9 mouse cellular contexts compared by ENCODE assay signal in the genomic region with DNA sequence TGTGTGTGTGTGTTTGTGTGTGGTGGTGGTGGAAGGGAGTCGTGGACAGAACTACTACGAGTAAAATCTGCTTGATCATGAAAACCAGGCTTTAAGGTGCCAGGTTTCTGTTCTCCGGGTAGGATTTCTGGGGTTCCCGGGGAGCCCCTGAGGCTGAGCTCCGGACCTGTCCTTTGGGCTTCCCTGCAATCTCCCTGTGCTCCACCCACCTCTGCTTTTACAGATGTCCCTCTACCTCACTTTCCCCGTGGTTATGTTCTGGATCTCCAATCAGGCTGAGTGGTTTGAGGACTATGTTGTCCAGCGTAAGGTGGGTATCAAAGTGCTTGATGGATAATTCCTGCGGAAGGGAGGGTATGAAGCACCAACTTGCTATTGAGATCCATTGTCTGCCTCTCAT. TPM values are rescaled to one million over a fixed set of nuclear protein-coding genes. Genes with fewer than 3 reads are reported as not detected.
DNase-seq lines count a peak whose midpoint lies in the region; ATAC-seq and TF ChIP-seq lines count a peak whose summit lies in the region.
"Had no signal": no experiment of that assay in that cellular context is flagged by ENCODE, and none has a peak within 500 bp of the region (broad histone marks: within the 10 kb centered on the region; RNA-seq: fewer than 3 reads in every experiment).

No protein-coding gene starts in this region.

- H3K4me2 ChIP-seq in kidney, embryonic 14.5 days (replicated peaks; ENCODE audit: low read depth, low read length): peak overlapping the region; percentile 65
- no peak overlapping the region; the same call in 1 of the 2 replicates for H3K4me2 ChIP-seq in embryonic facial prominence, embryonic 11.5 days (ENCODE audit: low read depth, low read length)
- H3K4me2 ChIP-seq in hindbrain, postnatal 0 days (ENCODE audit: low read depth, low read length): peak overlapping the region; percentile 86
- peak overlapping the region; percentile 59 for H3K4me2 ChIP-seq in midbrain, postnatal 0 days (ENCODE audit: low read depth, low read length, poor library complexity, severe bottlenecking)

- no peak for DNase-seq in kidney, adult 9 months
- no peak for DNase-seq in embryonic facial prominence, embryonic 11.5 days (ENCODE audit: low spot score)
- no peak for DNase-seq in hindbrain, postnatal 0 days (ENCODE audit: low spot score)
- DNase-seq in midbrain, postnatal 0 days (ENCODE audit: low spot score): no peak
- DNase-seq in left cerebral cortex, adult 18-20 months (ENCODE audit: low spot score in 2 of 2): no peak
- no peak for DNase-seq in adrenal gland, adult 18-20 months (ENCODE audit: low spot score in 2 of 2)
- DNase-seq in right cerebral cortex, postnatal 10 days (ENCODE audit: low spot score in 2 of 2): no peak
- DNase-seq: gastrocnemius, postnatal 10 days had no signal

- peak overlapping the region; percentile 73; the same call in 1 of the 2 replicates for H3K9ac ChIP-seq in kidney, embryonic 14.5 days (ENCODE audit: low read depth, low read length)
- 0 out of 2 replicates have a peak overlapping the region, but pooled peaks have one; percentile 23 for H3K9ac ChIP-seq in embryonic facial prominence, embryonic 11.5 days (replicated peaks; ENCODE audit: low read length)
- peak overlapping the region; percentile 57 for H3K9ac ChIP-seq in hindbrain, postnatal 0 days (replicated peaks; ENCODE audit: low read length)
- H3K9ac ChIP-seq in midbrain, postnatal 0 days (replicated peaks; ENCODE audit: low read length, poor library complexity, severe bottlenecking): peak overlapping the region; percentile 51

- H3K9me3 ChIP-seq in kidney, embryonic 14.5 days (ENCODE audit: control insufficient read depth, low read length): no peaks in the 10 kb centered on the region
- no peaks in the 10 kb centered on the region for H3K9me3 ChIP-seq in embryonic facial prominence, embryonic 11.5 days (replicated peaks; ENCODE audit: control insufficient read depth, low read length)
- H3K9me3 ChIP-seq in hindbrain, postnatal 0 days (ENCODE audit: low read length): no peaks in the 10 kb centered on the region
- no peaks in the 10 kb centered on the region for H3K9me3 ChIP-seq in midbrain, postnatal 0 days (ENCODE audit: low read length)

- ATAC-seq in kidney, embryonic 14.5 days (ENCODE audit: low FRiP score, low TSS enrichment): no peak
- ATAC-seq in embryonic facial prominence, embryonic 11.5 days (replicated peaks; ENCODE audit: insufficient number of reproducible peaks, low FRiP score, low TSS enrichment, low read depth): no peak
- ATAC-seq in hindbrain, postnatal 0 days: no peak
- ATAC-seq in midbrain, postnatal 0 days (ENCODE audit: low FRiP score): no peak

- H3K36me3 ChIP-seq in kidney, embryonic 14.5 days (ENCODE audit: control insufficient read depth, insufficient read depth, low read length): peaks cover 17% of the 10 kb centered on the region; the same call in 1 of the 2 replicates
- no peaks in the 10 kb centered on the region for H3K36me3 ChIP-seq in embryonic facial prominence, embryonic 11.5 days (replicated peaks; ENCODE audit: control insufficient read depth, insufficient read depth, low read depth, low read length)
- peaks cover 10% of the 10 kb centered on the region for H3K36me3 ChIP-seq in hindbrain, postnatal 0 days (ENCODE audit: insufficient read depth, low read length)
- H3K36me3 ChIP-seq in midbrain, postnatal 0 days (ENCODE audit: insufficient read depth, low read length): peaks cover 5% of the 10 kb centered on the region; the same call in 1 of the 2 replicates

- TF ChIP-seq CTCF in hindbrain, postnatal 0 days (IDR thresholded peaks at IDR 0.05; ENCODE audit: low read depth): no peak
- no peak for TF ChIP-seq CTCF in midbrain, postnatal 0 days (IDR thresholded peaks at IDR 0.05)

- peak overlapping the region; percentile 90 for H3K4me3 ChIP-seq in kidney, embryonic 14.5 days (ENCODE audit: low read length)
- H3K4me3 ChIP-seq in embryonic facial prominence, embryonic 11.5 days (ENCODE audit: low read depth, low read length): peak overlapping the region; percentile 84
- peak overlapping the region; percentile 90 for H3K4me3 ChIP-seq in hindbrain, postnatal 0 days (ENCODE audit: low read length)
- peak overlapping the region; percentile 87 for H3K4me3 ChIP-seq in midbrain, postnatal 0 days (ENCODE audit: low read depth, low read length)

- no peaks in the 10 kb centered on the region for H3K27me3 ChIP-seq in kidney, embryonic 14.5 days (ENCODE audit: control insufficient read depth, insufficient read depth, low read length)
- no peaks in the 10 kb centered on the region for H3K27me3 ChIP-seq in embryonic facial prominence, embryonic 11.5 days (ENCODE audit: control insufficient read depth, insufficient read depth, low read length)
- H3K27me3 ChIP-seq in hindbrain, postnatal 0 days (ENCODE audit: insufficient read depth, low read length): no peaks in the 10 kb centered on the region
- no peaks in the 10 kb centered on the region for H3K27me3 ChIP-seq in midbrain, postnatal 0 days (ENCODE audit: insufficient read depth, low read length)

- 0 out of 2 replicates have a peak, but pooled peaks cover 8% of the 10 kb centered on the region for H3K4me1 ChIP-seq in kidney, embryonic 14.5 days (ENCODE audit: control insufficient read depth, insufficient read depth, low read length)
- no peaks in the 10 kb centered on the region for H3K4me1 ChIP-seq in embryonic facial prominence, embryonic 11.5 days (ENCODE audit: control insufficient read depth, insufficient read depth, low read length)
- peaks cover 5% of the 10 kb centered on the region; the same call in 1 of the 2 replicates for H3K4me1 ChIP-seq in hindbrain, postnatal 0 days (ENCODE audit: insufficient read depth, low read length)
- peaks cover 6% of the 10 kb centered on the region; the same call in 1 of the 2 replicates for H3K4me1 ChIP-seq in midbrain, postnatal 0 days (ENCODE audit: insufficient read depth, low read length)

- H3K27ac ChIP-seq in kidney, embryonic 14.5 days (ENCODE audit: low read depth, low read length): no peak overlapping the region
- H3K27ac ChIP-seq in embryonic facial prominence, embryonic 11.5 days (replicated peaks; ENCODE audit: low read depth, low read length): no peak overlapping the region
- no peak overlapping the region for H3K27ac ChIP-seq in hindbrain, postnatal 0 days
- no peak overlapping the region for H3K27ac ChIP-seq in midbrain, postnatal 0 days (ENCODE audit: low read depth, low read length)

- 68% methylated on average over 8 of the region's 8 CpGs for WGBS in kidney, embryonic 14.5 days
- 67% methylated on average over 8 of the region's 8 CpGs for WGBS in embryonic facial prominence, embryonic 11.5 days
- WGBS in hindbrain, postnatal 0 days: 73% methylated on average over 8 of the region's 8 CpGs
- 73% methylated on average over 8 of the region's 8 CpGs for WGBS in midbrain, postnatal 0 days

RNA-seq across cellular contexts. Expression of a gene that starts 0.8 kb away (rescaled TPM):
- polyA plus RNA-seq in kidney, embryonic 14.5 days (2014; fragmentation: Nextera tagmentation; extraction: Ambion mirVana): 84.5 and 132 TPM in 2 replicates
- polyA plus RNA-seq in embryonic facial prominence, embryonic 11.5 days (2014; fragmentation: Nextera tagmentation; extraction: Ambion mirVana): 73.5 and 84.1 TPM in 2 replicates
- 3.7 and 16.5 TPM in 2 replicates for total RNA-seq in hindbrain, postnatal 0 days (2014; rRNA removed)
- 91.3 and 99.6 TPM in 2 replicates for polyA plus RNA-seq in hindbrain, postnatal 0 days (2015; fragmentation: Nextera tagmentation; extraction: Ambion mirVana)
- total RNA-seq in midbrain, postnatal 0 days (2014; rRNA removed): 5.7 and 7.7 TPM in 2 replicates
- 70.9 and 71.3 TPM in 2 replicates for polyA plus RNA-seq in midbrain, postnatal 0 days (2015; fragmentation: Nextera tagmentation; extraction: Ambion mirVana)
- total RNA-seq in left cerebral cortex, adult 18-20 months (2021): 10 to 100 TPM; 80.8 to 85.8 TPM
- total RNA-seq in adrenal gland, adult 18-20 months (2021): 100 to 1,000 TPM; 117 to 148 TPM

RNA-seq across cellular contexts. Expression of a gene that starts 1.0 kb away (rescaled TPM):
- 42.2 and 67.7 TPM in 2 replicates for polyA plus RNA-seq in kidney, embryonic 14.5 days (2014; fragmentation: Nextera tagmentation; extraction: Ambion mirVana)
- 61.4 and 61.6 TPM in 2 replicates for polyA plus RNA-seq in embryonic facial prominence, embryonic 11.5 days (2014; fragmentation: Nextera tagmentation; extraction: Ambion mirVana)
- 44.2 and 47.8 TPM in 2 replicates for total RNA-seq in hindbrain, postnatal 0 days (2014; rRNA removed)
- polyA plus RNA-seq in hindbrain, postnatal 0 days (2015; fragmentation: Nextera tagmentation; extraction: Ambion mirVana): 32.6 and 35.7 TPM in 2 replicates
- total RNA-seq in midbrain, postnatal 0 days (2014; rRNA removed): 41.9 and 43.0 TPM in 2 replicates
- 31.7 and 35.9 TPM in 2 replicates for polyA plus RNA-seq in midbrain, postnatal 0 days (2015; fragmentation: Nextera tagmentation; extraction: Ambion mirVana)
- total RNA-seq in left cerebral cortex, adult 18-20 months (2021): 10 to 100 TPM; 37.9 to 41.5 TPM
- 10 to 100 TPM; 34.1 to 39.1 TPM for total RNA-seq in adrenal gland, adult 18-20 months (2021)

RNA-seq across cellular contexts. Expression of a gene that starts 3.2 kb away (rescaled TPM):
- 0.96 and 1.0 TPM in 2 replicates for polyA plus RNA-seq in kidney, embryonic 14.5 days (2014; fragmentation: Nextera tagmentation; extraction: Ambion mirVana)
- 1.5 and 2.2 TPM in 2 replicates for polyA plus RNA-seq in embryonic facial prominence, embryonic 11.5 days (2014; fragmentation: Nextera tagmentation; extraction: Ambion mirVana)
- total RNA-seq in hindbrain, postnatal 0 days (2014; rRNA removed): 95.0 and 145 TPM in 2 replicates
- 78.6 and 84.4 TPM in 2 replicates for polyA plus RNA-seq in hindbrain, postnatal 0 days (2015; fragmentation: Nextera tagmentation; extraction: Ambion mirVana)
- 10.4 and 33.2 TPM in 2 replicates for total RNA-seq in midbrain, postnatal 0 days (2014; rRNA removed)
- polyA plus RNA-seq in midbrain, postnatal 0 days (2015; fragmentation: Nextera tagmentation; extraction: Ambion mirVana): 0.83 and 1.1 TPM in 2 replicates
- total RNA-seq in left cerebral cortex, adult 18-20 months (2021): not detected
- not detected for total RNA-seq in adrenal gland, adult 18-20 months (2021)
- total RNA-seq: gastrocnemius, postnatal 10 days had no signal

RNA-seq across cellular contexts. Expression of a gene that starts 8.6 kb away (rescaled TPM):
- 50.7 and 70.8 TPM in 2 replicates for polyA plus RNA-seq in kidney, embryonic 14.5 days (2014; fragmentation: Nextera tagmentation; extraction: Ambion mirVana)
- polyA plus RNA-seq in embryonic facial prominence, embryonic 11.5 days (2014; fragmentation: Nextera tagmentation; extraction: Ambion mirVana): 24.9 and 26.5 TPM in 2 replicates
- 9.7 and 23.9 TPM in 2 replicates for total RNA-seq in hindbrain, postnatal 0 days (2014; rRNA removed)
- polyA plus RNA-seq in hindbrain, postnatal 0 days (2015; fragmentation: Nextera tagmentation; extraction: Ambion mirVana): 32.7 and 38.5 TPM in 2 replicates
- 23.1 and 35.3 TPM in 2 replicates for total RNA-seq in midbrain, postnatal 0 days (2014; rRNA removed)
- 36.1 and 44.2 TPM in 2 replicates for polyA plus RNA-seq in midbrain, postnatal 0 days (2015; fragmentation: Nextera tagmentation; extraction: Ambion mirVana)
- 10 to 100 TPM; 50.9 to 56.7 TPM for total RNA-seq in left cerebral cortex, adult 18-20 months (2021)
- total RNA-seq in adrenal gland, adult 18-20 months (2021): 10 to 100 TPM; 87.5 to 98.8 TPM

RNA-seq across cellular contexts. Expression of a gene that starts 33.5 kb away (rescaled TPM):
- polyA plus RNA-seq in kidney, embryonic 14.5 days (2014; fragmentation: Nextera tagmentation; extraction: Ambion mirVana): 0.46 and 0.73 TPM in 2 replicates
- 0.42 TPM in 1 of 2 replicates, not detected in the other for polyA plus RNA-seq in embryonic facial prominence, embryonic 11.5 days (2014; fragmentation: Nextera tagmentation; extraction: Ambion mirVana)
- not detected in 2 replicates for total RNA-seq in hindbrain, postnatal 0 days (2014; rRNA removed)
- 0.44 and 0.60 TPM in 2 replicates for polyA plus RNA-seq in hindbrain, postnatal 0 days (2015; fragmentation: Nextera tagmentation; extraction: Ambion mirVana)
- total RNA-seq in midbrain, postnatal 0 days (2014; rRNA removed): not detected in 2 replicates
- polyA plus RNA-seq in midbrain, postnatal 0 days (2015; fragmentation: Nextera tagmentation; extraction: Ambion mirVana): 0.42 and 0.62 TPM in 2 replicates
- under 1 TPM; 0.68 to 0.86 TPM for total RNA-seq in left cerebral cortex, adult 18-20 months (2021)
- total RNA-seq in adrenal gland, adult 18-20 months (2021): 100 to 1,000 TPM; 182 to 325 TPM

Comparison
In these comparisons a context has a peak if more than half of its experiments do, and no peak if none do; other contexts are left out.
1. H3K9ac ChIP-seq: peak in every context shown above with its lines; median percentile 73 in kidney, embryonic 14.5 days; 57 in hindbrain, postnatal 0 days; 51 in midbrain, postnatal 0 days; 23 in embryonic facial prominence, embryonic 11.5 days.